Mouse (Mus musculus): ENCODE results near the gene Crtc2.
A peak's percentile ranks its signal among the peaks of the same experiment; 100 is the strongest.
"Not testable (repeated sequence)": the region's sequence is repeated elsewhere in the genome, so short reads cannot be mapped to it uniquely, and the experiment has no call there.

Crtc2 gene

DNA sequence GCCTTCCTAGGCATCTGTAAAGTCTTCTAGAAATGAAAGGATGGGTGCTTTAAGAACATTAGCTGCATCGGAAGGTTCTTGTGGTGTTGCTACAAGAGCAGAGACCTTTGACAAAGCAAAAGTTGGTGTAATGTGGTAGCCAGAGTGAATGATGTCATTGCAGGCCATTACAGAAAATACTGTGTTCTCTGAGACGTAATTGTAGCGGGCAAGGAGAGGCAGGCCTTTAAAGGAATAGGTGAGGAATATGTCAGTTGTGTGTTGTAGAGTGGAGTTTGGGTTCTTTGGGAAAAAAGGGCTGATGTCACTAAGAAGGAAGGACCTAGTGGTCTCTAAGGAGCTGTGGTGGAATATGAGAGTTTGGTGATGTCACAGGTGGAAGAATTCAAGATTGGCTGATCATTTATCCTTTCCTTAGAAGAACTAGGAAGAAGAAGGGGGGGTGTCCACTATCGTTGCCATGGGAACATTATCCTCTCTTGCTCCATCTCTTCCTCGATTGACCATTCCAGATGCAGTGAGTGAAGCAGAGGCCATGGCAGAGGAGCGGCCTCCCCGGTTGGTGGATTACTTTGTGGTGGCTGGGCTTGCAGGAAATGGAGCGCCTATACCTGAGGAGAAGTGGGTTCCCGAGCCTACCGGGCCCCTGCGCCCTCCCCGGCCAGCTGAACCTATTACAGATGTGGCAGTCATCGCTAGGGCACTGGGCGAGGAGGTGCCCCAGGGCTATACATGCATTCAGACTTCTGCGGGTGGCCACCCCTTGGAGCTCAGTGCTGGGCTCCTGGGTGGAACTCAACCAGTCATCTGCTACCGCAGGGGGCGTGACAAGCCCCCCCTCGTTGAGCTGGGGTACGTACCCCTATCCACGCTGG is 13.2 kb downstream of the Crtc2 start:
- peak in 1 of 2 experiments; percentile 10 for DNase-seq (ENCODE audit: low spot score in 2 of 2)

DNA sequence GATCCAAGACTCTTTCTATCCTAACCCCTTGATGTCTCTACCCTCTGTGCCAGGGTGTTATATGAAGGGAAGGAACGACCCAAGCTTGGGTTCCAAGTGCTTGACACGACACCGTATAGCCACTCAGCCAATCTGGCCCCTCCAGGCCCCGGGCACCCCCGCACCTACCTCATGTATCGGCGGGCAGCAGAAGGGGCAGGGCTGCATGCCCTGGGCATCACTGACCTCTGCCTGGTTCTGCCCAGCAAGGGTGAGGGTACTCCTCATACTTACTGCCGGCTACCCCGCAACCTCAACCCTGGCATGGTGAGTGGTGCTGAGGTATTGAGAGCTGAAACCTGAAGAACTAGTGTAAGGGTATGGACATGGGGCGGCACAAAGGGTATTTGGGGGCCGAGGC is 14.2 kb downstream of the Crtc2 start:
- no peak for DNase-seq (ENCODE audit: low spot score in 2 of 2)

DNA sequence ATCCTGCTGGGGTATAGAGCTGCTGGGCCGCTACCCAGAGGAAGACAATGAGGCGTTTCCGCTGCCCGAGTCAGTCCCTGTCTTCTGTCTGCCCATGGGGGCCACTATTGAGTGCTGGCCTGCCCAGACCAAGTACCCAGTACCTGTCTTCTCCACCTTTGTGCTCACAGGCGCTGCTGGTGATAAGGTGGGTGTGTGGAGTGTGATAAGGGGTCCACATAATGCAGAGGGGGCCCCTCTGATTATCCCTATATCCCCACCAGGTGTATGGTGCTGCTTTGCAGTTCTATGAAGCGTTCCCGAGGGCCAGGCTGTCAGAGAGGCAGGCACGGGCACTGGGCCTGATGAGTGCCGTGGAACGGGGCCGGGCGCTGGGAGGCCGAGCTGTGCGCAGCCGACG is 15.0 kb downstream of the Crtc2 start:
- DNase-seq (ENCODE audit: low spot score in 2 of 2): no peak

DNA sequence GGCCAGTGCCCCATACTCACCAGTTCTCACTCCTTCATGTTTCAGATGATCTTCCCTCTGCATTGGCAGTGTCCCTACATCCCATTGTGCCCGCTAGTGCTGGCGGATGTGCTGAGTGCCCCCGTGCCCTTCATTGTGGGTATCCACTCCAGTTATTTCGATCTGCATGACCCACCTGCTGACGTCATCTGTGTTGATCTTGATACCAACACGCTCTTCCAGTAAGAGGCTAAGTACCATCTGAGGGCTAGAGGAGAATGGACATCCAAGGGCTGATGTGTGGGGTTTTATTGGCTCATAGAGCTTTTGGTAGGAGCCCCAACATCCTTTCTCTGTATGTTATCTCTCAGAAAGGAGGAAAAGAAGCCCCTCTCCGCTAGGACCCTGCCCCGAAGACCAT is 16.8 kb downstream of the Crtc2 start:
- DNase-seq (ENCODE audit: low spot score in 2 of 2): no peak

DNA sequence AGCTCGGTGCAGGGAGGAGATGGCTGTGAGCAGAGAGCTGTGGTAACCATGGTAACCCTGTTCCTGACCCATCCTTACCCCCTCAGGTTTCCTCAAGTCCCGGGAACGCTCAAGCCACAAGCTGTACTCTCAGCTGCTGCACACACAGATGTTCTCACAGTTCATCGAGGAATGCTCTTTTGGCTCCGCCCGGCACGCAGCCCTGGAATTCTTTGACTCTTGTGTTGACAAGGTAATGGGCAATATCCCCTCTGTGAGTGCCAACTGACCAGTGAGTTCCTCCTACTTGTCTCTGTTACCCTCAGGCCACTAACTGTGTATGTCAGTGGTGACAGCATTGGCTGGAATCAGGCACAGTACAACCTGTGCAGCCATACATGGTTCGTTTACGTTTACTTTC is 18.2 kb downstream of the Crtc2 start:
- DNase-seq (ENCODE audit: low spot score in 2 of 2): no peak

DNA sequence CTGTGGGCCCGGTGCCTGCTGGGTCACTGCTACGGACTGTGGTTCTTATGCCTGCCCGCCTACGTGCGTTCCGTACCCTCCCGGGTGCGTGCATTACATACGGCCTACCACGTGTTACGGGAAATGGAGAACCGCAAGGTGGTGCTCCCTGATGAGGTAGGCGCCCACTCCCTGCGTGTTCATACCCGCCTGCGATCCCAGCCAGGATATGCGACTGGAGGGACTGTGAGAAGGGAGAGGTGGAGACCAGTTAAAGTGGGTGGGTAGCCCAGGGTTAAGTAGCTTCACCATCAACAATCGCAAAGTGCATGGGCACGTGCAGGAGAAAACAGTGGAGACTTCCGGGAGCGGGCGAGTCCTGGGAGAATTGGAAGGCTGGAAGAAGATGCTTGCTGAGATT is 19.9 kb downstream of the Crtc2 start:
- no peak for DNase-seq (ENCODE audit: low spot score in 2 of 2)

DNA sequence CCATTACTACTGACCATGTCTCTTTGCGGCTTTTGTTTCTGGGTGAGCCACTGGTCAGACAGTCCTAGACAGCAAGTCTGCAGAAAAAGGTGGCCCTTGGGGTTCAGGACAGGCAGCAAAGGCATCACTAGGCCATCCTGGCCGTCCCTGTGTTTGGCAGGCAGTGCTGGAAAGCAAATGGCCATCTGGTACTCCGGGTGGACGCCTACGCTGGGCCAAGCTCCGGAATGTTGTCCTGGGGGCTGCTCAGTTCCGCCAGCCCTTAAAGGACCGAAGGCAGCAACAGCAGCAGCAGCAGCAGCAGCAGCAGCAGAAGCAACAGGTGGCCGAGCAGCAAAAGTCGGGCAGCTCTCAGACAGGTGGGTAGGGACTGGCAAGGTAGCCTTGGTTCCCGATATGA is 21.3 kb downstream of the Crtc2 start:
- no peak for DNase-seq (ENCODE audit: low spot score in 2 of 2)

DNA sequence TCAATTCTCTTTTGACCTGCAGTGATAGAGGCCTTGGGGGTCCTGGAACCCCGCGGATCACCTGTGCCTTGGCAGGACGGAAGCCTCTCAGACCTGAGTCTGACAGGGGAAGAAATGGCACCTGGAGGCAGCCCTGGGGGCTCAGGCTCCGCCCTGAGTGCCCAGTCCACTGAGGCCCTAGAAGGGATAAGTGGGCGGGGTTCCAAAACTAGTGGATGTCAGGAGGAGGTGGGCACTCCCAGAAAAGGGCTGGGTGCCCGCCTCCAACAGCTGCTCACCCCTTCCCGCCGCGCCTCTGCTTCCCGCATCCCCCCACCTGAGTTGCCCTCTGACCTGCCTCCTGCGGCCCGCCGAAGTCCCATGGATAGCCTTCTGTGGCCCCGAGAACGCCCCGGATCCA is 22.9 kb downstream of the Crtc2 start:
- no peak for DNase-seq (ENCODE audit: low spot score in 2 of 2)

DNA sequence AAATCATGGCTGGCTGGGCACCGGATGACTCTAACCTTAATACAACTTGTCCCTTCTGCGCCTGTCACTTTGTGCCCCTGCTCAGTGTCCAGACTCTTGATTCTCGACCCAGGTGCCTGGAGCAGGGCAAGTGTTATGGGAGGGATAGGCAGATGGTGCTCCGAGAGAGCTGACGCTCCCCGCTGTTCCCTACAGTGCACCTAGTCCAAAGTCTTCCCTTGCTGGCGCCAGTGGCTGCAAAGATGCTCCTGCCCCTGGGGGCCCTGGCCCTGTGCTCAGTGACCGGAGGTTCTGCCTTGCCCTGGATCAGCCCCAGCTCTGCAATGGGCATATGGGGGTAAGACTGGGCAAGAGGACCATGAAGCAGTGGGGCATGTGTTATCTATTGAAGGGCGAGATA is 23.8 kb downstream of the Crtc2 start:
- DNase-seq (ENCODE audit: low spot score in 2 of 2): no peak

DNA sequence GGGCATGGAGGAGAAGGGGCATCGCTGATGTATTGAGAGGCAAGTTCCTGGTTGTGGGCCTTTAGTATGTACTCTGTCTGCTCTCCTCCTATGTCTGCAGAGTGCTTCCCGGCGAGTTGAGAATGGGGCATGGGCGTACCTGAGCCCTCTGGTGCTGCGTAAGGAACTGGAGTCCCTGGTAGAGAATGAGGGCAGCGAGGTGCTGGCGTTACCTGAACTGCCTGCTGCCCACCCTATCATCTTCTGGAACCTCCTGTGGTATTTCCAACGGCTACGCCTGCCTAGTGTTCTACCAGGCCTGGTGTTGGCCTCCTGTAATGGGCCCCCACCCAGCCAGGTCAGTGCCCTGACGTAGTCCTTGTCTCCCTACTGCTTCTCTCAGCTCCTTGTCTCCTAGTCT is 24.2 kb downstream of the Crtc2 start:
- DNase-seq (ENCODE audit: low spot score in 2 of 2): no peak

DNA sequence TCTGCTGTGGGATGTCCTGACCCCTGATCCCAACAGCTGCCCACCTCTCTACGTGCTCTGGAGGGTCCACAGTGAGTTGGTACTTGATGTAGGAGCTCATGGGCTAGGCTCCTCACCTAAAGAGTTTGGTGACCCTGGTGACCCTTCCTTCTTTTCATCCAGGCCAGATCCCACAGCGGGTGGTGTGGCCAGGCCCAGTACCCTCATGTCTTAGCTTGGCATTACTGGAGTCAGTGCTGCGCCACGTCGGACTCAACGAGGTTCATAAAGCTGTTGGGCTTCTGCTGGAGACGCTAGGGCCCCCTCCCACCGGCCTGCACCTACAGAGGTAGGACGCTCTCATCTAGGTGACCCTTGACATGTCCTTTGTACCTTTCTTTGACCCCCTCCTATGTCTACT is 25.3 kb downstream of the Crtc2 start:
- DNase-seq (ENCODE audit: low spot score in 2 of 2): no peak

DNA sequence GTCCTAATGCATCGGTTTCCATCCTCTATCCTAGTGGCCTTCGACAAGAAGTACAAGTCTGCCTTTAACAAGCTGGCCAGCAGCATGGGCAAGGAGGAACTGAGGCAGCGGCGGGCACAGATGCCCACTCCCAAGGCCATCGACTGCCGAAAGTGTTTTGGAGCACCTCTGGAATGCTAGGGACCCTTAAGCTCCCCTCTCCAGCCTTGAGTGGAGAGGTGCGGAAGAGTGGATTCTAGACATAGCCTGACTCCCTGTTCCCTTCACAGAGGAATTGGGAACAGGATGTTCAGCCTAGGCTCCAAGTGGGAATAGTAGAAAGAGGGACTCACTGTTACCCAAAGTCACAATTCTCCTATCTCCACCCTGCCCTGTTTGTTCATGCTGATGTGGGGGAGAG is 25.8 kb downstream of the Crtc2 start:
- DNase-seq (ENCODE audit: low spot score in 2 of 2): no peak

DNA sequence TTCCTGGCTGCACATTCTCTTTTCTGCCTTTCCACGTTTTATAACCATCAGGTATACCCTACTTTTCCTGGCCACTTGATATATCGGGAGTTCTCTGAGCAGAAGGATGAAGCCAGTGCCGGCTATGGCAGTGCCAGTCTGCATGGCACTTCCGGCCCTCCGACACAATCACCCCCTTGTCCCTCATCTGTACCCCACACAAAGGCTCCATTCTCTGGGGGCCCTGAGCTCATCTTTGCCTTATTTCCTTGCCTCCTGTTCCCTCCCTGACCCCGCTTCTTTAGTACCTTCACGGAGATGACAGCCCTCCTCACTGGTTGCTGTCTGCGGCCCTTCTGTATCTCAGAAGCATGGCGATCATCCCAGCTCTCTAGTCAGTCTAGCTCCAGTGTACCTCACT is 26.7 kb downstream of the Crtc2 start:
- no peak for DNase-seq (ENCODE audit: low spot score in 2 of 2)

DNA sequence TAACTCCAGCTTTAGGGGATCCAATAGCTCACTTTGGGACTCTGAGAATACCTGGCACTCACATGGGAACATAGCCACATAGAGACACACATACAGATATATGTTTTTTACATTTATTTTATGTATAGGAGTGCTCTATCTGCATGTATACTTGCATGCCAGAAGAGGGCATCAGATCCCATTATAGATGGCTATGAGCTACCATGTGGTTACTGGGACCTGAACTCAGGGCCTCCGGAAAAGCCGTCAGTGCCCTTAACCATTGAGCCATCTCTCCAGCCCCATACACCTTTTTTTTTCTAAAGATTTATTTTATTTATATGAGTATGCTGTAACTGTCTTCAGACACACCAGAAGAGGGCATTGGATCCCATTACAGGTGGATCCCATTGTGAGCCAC is 30.2 kb downstream of the Crtc2 start:
- DNase-seq (ENCODE audit: low spot score in 2 of 2): no peak

DNA sequence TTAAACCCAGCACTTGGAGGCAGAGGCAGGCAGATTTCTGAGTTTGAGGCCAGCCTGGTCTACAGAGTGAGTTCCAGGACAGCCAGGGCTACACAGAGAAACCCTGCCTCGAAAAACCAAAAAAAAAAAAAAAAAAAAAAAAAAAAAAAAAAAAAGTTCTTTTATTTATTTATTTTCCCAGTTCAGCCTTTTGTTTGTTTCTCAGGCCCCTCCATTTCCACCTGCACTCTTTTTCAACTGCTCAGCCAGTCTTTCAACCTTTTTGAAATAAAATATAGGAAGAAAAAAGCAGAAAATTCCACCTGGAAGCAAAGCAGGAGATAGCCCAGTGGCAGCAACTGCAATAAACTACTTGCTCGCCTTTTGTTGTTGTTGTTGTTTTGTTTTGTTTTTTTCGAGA is 35.4 kb downstream of the Crtc2 start:
- not testable (repeated sequence) for DNase-seq (ENCODE audit: low spot score in 2 of 2)

DNA sequence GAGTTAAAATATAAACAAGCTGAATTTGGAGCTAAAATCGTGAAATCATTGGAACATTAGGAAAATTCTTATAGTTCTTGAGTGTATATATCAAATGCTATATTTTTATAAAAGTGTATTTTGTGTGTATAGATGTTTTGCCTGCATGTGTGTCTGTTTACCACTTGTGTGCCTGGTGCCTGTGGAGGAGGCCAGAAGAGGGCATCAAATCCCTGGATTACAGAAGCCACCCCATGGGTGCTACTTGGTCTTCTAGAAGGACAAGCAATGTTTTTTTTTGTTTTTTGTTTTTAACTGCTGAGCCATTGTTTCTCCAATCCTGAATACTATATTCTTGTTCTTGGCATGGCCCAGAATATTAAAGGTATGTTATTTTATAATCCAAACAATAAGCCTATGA is 36.6 kb downstream of the Crtc2 start:
- no peak for DNase-seq (ENCODE audit: low spot score in 2 of 2)

DNA sequence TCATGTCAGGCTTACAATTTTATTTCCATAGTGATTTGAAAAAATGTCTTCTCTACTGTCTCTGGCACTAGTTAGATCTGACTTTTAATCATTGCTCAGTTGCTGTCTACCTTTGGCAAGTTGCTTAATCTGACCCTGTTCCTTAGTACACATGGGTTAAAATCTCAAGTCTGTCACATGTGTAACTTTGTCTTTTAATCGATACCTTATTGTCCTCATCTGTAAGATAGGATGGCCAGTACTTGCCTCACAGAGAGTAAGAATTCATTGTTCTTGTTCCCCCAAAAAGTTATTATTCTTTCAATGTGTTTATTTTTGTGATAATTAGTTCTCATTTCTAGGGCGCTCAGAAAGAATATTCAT is 38.0 kb downstream of the Crtc2 start:
- DNase-seq (ENCODE audit: low spot score in 2 of 2): no peak

DNA sequence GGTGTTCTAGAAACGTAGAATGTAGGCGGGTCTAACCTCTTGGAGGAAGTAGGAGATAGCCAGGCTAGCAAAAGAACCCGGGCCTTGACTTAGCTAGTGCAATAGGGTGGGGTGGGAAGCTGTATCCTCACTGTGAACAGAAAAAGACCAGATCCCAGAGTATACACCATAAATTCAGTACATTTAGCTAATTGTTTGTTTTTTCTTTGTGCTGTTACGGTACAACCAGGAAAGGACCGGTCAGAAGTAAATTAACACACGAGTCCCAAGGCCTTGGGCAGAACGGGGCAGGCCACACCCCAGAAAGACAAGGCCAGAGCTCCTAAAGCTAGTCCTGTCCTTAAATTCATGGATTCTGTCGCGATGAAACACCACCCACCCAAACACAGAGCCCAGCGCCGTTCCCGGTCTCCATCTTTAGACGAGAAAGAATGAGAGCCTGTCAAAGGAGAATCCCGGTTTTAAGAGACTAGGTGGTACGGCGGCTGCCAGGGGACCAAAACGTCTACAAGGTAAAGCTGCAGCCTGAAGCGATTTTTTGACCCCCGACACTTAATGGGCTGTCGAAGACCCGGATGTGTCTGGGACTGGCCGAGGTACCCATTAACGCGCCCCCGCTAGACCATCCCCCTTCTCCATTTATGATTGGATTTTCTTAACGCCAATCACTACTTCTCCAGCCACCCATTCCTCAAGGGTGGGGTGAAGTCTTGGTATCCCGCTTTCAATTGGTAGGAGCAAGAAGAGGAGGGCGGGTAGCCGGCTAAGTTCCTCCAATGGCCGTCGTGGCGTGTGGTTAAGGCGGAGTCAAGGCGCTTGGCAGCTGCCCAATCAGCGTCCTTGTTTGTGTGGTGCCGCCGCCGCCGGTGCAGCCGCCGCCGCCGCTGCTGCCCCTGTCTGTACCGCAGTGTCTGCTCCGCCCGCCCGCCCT is 38.6 kb downstream of the Crtc2 start, which contains the start of gene Gatad2b:
Gene Gatad2b (plus strand): TSS at position 834 of the 931 bp plus-strand sequence.
- peak; percentile 98 to 99 for DNase-seq (ENCODE audit: low spot score in 2 of 2)

DNA sequence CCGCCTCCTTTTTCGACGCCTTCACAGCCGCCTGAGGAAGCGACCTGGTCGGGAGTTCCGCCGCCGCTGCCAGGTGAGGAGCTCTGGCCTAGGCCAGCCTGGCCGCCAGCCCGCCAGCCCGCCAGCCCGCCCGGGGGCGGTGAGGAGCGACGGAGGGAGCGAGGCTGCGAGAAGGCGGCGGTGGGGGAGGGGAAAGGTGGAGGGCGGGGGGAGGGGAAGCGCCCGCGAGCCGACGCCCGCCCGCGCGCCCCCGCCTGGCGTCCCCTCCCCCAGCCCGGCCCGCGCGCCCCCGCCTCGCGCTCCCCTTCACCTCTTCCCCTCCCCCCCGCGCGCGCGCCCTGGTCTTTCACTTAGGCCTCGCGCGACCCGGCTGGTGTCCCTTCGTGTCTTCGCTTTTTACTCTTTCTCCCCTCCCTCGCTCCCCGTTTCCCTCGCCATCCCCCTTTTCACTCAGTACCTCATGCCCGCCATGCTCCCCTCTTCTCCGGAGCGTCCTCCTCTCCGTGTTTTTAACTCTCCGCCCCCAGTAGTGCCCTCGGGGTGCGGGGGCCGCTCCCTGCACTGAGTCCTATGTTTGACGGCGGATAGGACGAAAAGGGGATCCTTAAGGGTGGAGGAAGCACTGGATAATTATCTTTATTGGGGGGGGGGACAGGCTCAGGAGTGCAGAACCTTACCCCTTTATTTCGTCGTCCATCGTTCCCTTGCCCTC is 39.5 kb downstream of the Crtc2 start:
- DNase-seq (ENCODE audit: low spot score in 2 of 2): peak in 1 of 2 experiments; percentile 27

DNA sequence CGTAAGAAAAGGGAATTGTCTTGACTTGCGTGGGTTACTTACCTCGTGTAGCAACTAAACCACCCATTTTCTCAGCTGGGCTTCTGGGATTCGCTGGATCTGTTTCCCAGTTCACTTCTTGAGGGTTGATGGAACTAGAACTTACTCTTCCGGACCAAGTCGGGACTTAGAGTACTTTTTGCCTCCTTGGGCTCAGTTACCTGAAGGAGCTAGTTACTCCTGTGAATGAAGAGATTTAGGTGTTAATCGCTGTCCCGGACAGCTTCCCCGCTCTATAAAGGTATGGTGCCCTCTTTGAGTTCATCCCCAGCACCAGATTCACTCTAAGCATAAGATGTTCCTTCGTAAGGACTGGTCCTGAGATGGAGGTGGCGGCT is 40.1 kb downstream of the Crtc2 start:
- no peak for DNase-seq (ENCODE audit: low spot score in 2 of 2)

DNA sequence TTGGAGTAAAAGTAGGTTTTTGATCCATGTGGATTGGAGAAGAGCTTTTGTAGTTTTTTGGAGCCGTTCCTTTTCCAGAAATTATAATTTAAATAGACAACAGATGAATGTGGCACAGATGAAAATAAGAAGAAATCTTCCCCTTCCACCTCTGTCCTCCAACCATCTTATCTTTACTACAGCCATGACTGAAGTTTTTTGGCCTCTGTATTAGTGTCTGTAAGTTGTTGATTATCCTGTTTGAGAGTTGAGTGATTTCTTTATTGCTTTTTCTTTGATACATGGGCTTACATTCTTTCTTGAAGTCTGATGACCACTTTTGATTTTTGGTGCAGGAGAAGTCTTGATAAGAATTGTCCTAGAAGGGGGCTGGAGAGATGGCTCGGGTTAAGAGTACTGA is 40.7 kb downstream of the Crtc2 start:
- DNase-seq (ENCODE audit: low spot score in 2 of 2): no peak

DNA sequence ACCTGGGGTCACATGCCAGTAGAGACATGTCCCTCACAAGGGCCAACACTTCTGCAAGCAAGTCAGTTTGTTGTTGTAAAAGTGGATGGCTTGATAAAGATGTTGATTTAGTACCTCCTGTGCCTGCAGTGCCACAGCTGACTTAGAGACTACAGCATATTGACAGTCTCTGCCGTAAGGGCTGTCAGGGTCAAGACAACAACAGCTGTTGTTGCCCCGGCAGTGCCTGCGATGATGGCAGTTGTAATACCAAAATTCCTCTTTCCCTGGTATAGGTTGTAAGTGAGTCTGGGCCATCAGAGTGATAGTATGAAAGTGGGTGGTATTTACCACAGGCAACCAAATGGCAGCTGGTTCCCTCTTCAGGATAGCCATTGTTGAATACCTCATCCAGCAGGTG is 51.8 kb downstream of the Crtc2 start:
- no peak for DNase-seq (ENCODE audit: low spot score in 2 of 2)

Measured in natural killer cell, adult 2 months (primary cell).